Mouse (Mus musculus): ENCODE measurements around the gene Chrnb1.

DNA sequence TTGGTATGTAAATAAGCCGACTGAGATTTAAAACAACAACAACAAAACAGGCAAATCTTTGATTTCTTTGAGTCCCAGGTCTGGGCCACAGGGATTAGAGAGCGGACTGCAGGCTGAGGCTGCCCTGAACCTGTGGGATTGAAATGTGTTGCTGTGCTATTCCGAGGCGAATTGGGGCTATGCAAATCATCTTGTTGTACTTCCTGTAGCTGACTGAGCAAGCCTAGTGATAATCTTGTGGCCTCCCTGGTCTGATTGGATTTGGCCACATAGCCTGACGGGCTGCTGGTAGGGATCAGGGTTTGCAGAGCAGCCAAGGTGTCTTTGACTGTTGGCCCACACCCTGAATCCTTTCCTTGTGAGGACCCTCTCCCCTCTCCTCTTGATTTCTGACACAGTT lies 20.8 kb downstream of the Chrnb1 start:
- TF ChIP-seq EP300 (optimal IDR thresholded peaks at IDR 0.05): no peak
- no peak for TF ChIP-seq CTCF (IDR thresholded peaks at IDR 0.05; ENCODE audit: low read depth)

Data from stomach, postnatal 0 days (tissue).